Mouse (Mus musculus) CH12.LX (cell line): ENCODE results near the gene Taok1. TPM values are rescaled to one million over a fixed set of nuclear protein-coding genes. Genes with fewer than 3 reads are reported as not detected.

ENCODE experiments used
- DNase-seq: peaks from one replicate; pipeline ENCODE4 v3.0.0-alpha.2; 2013; ENCODE audit errors: extremely low read depth
- H3K27ac ChIP-seq: 2 replicates; pipeline ENCODE4 v1.5.1; 2012; ENCODE audit warnings: low read depth, mild to moderate bottlenecking, control low read depth, moderate library complexity; ENCODE audit not compliant: insufficient read depth
- H3K27me3 ChIP-seq: replicated peaks from 2 replicates; pipeline ENCODE3; 2012; ENCODE audit warnings: inconsistent platforms
- H3K36me3 ChIP-seq, 2 experiments: replicated peaks in 1 of 2; 2 replicates each; pipeline versions ENCODE3 to v1.6.1; 2012; ENCODE audit warnings: inconsistent platforms in 1 of 2, low read length in 1 of 2, mild to moderate bottlenecking in 1 of 2, mixed read lengths in 1 of 2, moderate library complexity in 1 of 2; ENCODE audit not compliant: control insufficient read depth in 1 of 2, insufficient read depth in 1 of 2
- H3K4me1 ChIP-seq, 2 experiments: 2 replicates each; pipeline ENCODE4 v1.6.1; 2012; ENCODE audit warnings: inconsistent platforms in 1 of 2, moderate library complexity in 1 of 2; ENCODE audit not compliant: insufficient read depth in 2 of 2, control insufficient read depth in 1 of 2
- H3K4me2 ChIP-seq: 2 replicates; pipeline ENCODE4 v1.6.1; 2012; ENCODE audit warnings: low read depth, mild to moderate bottlenecking, control low read depth; ENCODE audit not compliant: poor library complexity, insufficient read depth, severe bottlenecking
- H3K4me3 ChIP-seq, 3 experiments: fragments of 150-350 bp in 1 of 3; sonication (generic) in 1 of 3; replicated peaks in 1 of 3; 2 replicates each; pipeline versions ENCODE3 to v1.5.1; 2011 to 2012; ENCODE audit warnings: low read depth in 2 of 3, low read length in 2 of 3, mild to moderate bottlenecking in 2 of 3, moderate library complexity in 2 of 3, control low read depth in 1 of 3, improper control_type of control experiment in 1 of 3, inconsistent platforms in 1 of 3, mixed read lengths in 1 of 3; ENCODE audit not compliant: poor library complexity in 1 of 3
- H3K79me2 ChIP-seq: replicated peaks from 2 replicates; pipeline ENCODE4 v1.6.1; 2012; ENCODE audit warnings: mild to moderate bottlenecking, moderate library complexity; ENCODE audit not compliant: control insufficient read depth, poor library complexity, insufficient read depth, severe bottlenecking; ENCODE audit errors: extremely low read depth
- H3K9ac ChIP-seq: 2 replicates; pipeline ENCODE4 v1.6.1; 2012; ENCODE audit warnings: low read depth, mild to moderate bottlenecking, control low read depth, moderate library complexity; ENCODE audit not compliant: insufficient read depth
- H3K9me3 ChIP-seq: replicated peaks from 2 replicates; pipeline ENCODE3; 2012; ENCODE audit warnings: low read length, inconsistent platforms, mixed read lengths
- BHLHE40 ChIP-seq: IDR thresholded peaks from 2 replicates; pipeline ENCODE4 v1.6.1; 2011; ENCODE audit warnings: mild to moderate bottlenecking, low read depth, low read length, improper control_type of control experiment
- CHD1 ChIP-seq: IDR thresholded peaks from 2 replicates; pipeline ENCODE4 v1.6.1; 2012; ENCODE audit warnings: low read depth, low read length, improper control_type of control experiment, inconsistent platforms
- CHD2 ChIP-seq: IDR thresholded peaks from 2 replicates; pipeline ENCODE4 v1.6.1; 2011; ENCODE audit warnings: low read length, improper control_type of control experiment
- CTCF ChIP-seq, 2 experiments: IDR thresholded peaks in 1 of 2; conservative IDR thresholded peaks in 1 of 2; 2 replicates each; pipeline ENCODE4 v1.5.1; 2011 to 2012; ENCODE audit warnings: low read depth in 2 of 2, low read length in 2 of 2, improper control_type of control experiment in 1 of 2, inconsistent platforms in 1 of 2, mild to moderate bottlenecking in 1 of 2, moderate library complexity in 1 of 2
- EP300 ChIP-seq: IDR thresholded peaks from 2 replicates; pipeline ENCODE4 v1.6.1; 2011; ENCODE audit warnings: low read length, improper control_type of control experiment
- HCFC1 ChIP-seq: IDR thresholded peaks from 2 replicates; pipeline ENCODE4 v1.6.1; 2012; ENCODE audit warnings: low read depth, mild to moderate bottlenecking, inconsistent platforms, low read length, improper control_type of control experiment
- JUN ChIP-seq: IDR thresholded peaks from 2 replicates; pipeline ENCODE4 v1.6.1; 2011; ENCODE audit warnings: low read depth, mild to moderate bottlenecking, low read length, improper control_type of control experiment, moderate library complexity; ENCODE audit not compliant: insufficient read depth
- KAT2A ChIP-seq: IDR thresholded peaks from 2 replicates; pipeline ENCODE4 v1.6.1; 2012; ENCODE audit warnings: low read length, improper control_type of control experiment, inconsistent platforms; ENCODE audit not compliant: insufficient replicate concordance
- MAFK ChIP-seq: IDR thresholded peaks from 2 replicates; pipeline ENCODE4 v1.6.1; 2011; ENCODE audit warnings: low read length, improper control_type of control experiment; ENCODE audit not compliant: insufficient replicate concordance
- MXI1 ChIP-seq: IDR thresholded peaks from 2 replicates; pipeline ENCODE4 v1.6.1; 2011; ENCODE audit warnings: mild to moderate bottlenecking, low read depth, low read length, improper control_type of control experiment
- NELFE ChIP-seq: IDR thresholded peaks from 2 replicates; pipeline ENCODE4 v1.6.1; 2011; ENCODE audit warnings: low read depth, low read length, improper control_type of control experiment
- PAX5 ChIP-seq: IDR thresholded peaks from 2 replicates; pipeline ENCODE4 v1.6.1; 2012; ENCODE audit warnings: low read length, inconsistent platforms, mixed read lengths
- POLR2AphosphoS2 ChIP-seq: IDR thresholded peaks from 2 replicates; pipeline ENCODE4 v1.6.1; 2011; ENCODE audit warnings: low read depth, low read length, improper control_type of control experiment
- RCOR1 ChIP-seq: conservative IDR thresholded peaks from 2 replicates; pipeline ENCODE4 v1.6.1; 2012; ENCODE audit warnings: low read depth, mild to moderate bottlenecking, inconsistent platforms, low read length, improper control_type of control experiment
- SIN3A ChIP-seq: IDR thresholded peaks from 2 replicates; pipeline ENCODE4 v1.6.1; 2012; ENCODE audit warnings: low read length, improper control_type of control experiment, inconsistent platforms
- TCF12 ChIP-seq: IDR thresholded peaks from 2 replicates; pipeline ENCODE4 v1.6.1; 2014; ENCODE audit warnings: low read depth, mild to moderate bottlenecking, inconsistent platforms, low read length, improper control_type of control experiment
- UBTF ChIP-seq: IDR thresholded peaks from 2 replicates; pipeline ENCODE4 v1.6.1; 2012; ENCODE audit warnings: low read depth, mild to moderate bottlenecking, inconsistent platforms, low read length, improper control_type of control experiment, moderate library complexity
- USF1 ChIP-seq: IDR thresholded peaks from 2 replicates; pipeline ENCODE4 v1.6.1; 2014; ENCODE audit warnings: low read depth, mild to moderate bottlenecking, inconsistent platforms, low read length, improper control_type of control experiment
- ZC3H11A ChIP-seq: IDR thresholded peaks from 2 replicates; pipeline ENCODE4 v1.6.1; 2012; ENCODE audit warnings: low read depth, mild to moderate bottlenecking, inconsistent platforms, low read length, improper control_type of control experiment
- ZNF384 ChIP-seq: IDR thresholded peaks from 2 replicates; pipeline ENCODE4 v1.6.1; 2012; ENCODE audit warnings: low read depth, low read length, improper control_type of control experiment, inconsistent platforms
- dilution Hi-C: fragments of 300-500 bp; cut with MboI; formaldehyde crosslinking; loops from 2 replicates; pipeline ENCODE4 v1.14.3; 2020; ENCODE audit warnings: low sequenced_read_pairs; ENCODE audit not compliant: extremely low pct_unique_long_range_greater_than_20kb, extremely low pct_ligation_motif_present
- in situ Hi-C: fragments of 300-500 bp; cut with MboI; formaldehyde crosslinking; loops from 3 replicates; pipeline ENCODE4 v1.14.3; 2019; ENCODE audit warnings: low sequenced_read_pairs, low pct_ligation_motif_present, low pct_unique_long_range_greater_than_20kb, mixed read lengths
- polyA plus RNA-seq: library from polyadenylated mRNA; unstranded; fragments of >175 nt; gene quantifications from 2 replicates; pipeline ENCODE4 v1.2.1, GENCODE M21; 2012; ENCODE audit warnings: low read depth; ENCODE audit not compliant: insufficient read length
- total RNA-seq, 2 experiments: library from RNA; depleted of rRNA; stranded (reverse); fragments of 300-350 nt in 1 of 2; fragments of >200 nt in 1 of 2; gene quantifications; 2 replicates each; pipeline ENCODE4 v1.2.3; 2012 to 2014

Taok1 gene
- total and polyA plus RNA-seq, 3 experiments = 8.9 to 13.7 (median 11.6) TPM

- H3K27ac ChIP-seq = no peak overlapping the region
- DNase-seq = no peak
- H3K9ac ChIP-seq = no peak overlapping the region
- H3K4me3 ChIP-seq = no peak overlapping the region
- H3K27me3 ChIP-seq = no peaks in the 10 kb centered on the region
- no peak overlapping the region for H3K4me2 ChIP-seq
- peaks cover 10 to 53% of the 10 kb centered on the region in 2 experiments for H3K36me3 ChIP-seq
- H3K9me3 ChIP-seq = no peaks in the 10 kb centered on the region
- TF ChIP-seq MAFK = no peak
- TF ChIP-seq SIN3A = no peak
- no peak for TF ChIP-seq JUN
- no peak for TF ChIP-seq HCFC1
- no peak for TF ChIP-seq BHLHE40
- TF ChIP-seq TCF12 = no peak
- TF ChIP-seq NELFE = no peak
- TF ChIP-seq KAT2A = no peak
- TF ChIP-seq USF1 = no peak
- TF ChIP-seq ZC3H11A = no peak
- TF ChIP-seq POLR2AphosphoS2 = no peak
- no peak for TF ChIP-seq CTCF (conservative IDR thresholded peaks at IDR 0.05 in 1 of 2, IDR thresholded peaks at IDR 0.05 in 1 of 2; ENCODE audit: low read depth in 2 of 2, low read length in 2 of 2)
- TF ChIP-seq ZNF384 = no peak
- no peak for TF ChIP-seq EP300
- TF ChIP-seq RCOR1 = no peak
- TF ChIP-seq PAX5 = no peak
- no peak for TF ChIP-seq CHD1
- no peak for TF ChIP-seq MXI1
- TF ChIP-seq CHD2 = no peak
- in situ Hi-C loops (no loop called here), dilution Hi-C loops (no loop called here)
- H3K79me2 ChIP-seq = peaks cover 45% of the 10 kb centered on the region
- H3K4me1 ChIP-seq = no peaks in the 10 kb centered on the region
Measured at GRCm38 (mm10) chr11:77590801-77591200, 16.8 kb downstream of the Taok1 start.

DNA sequence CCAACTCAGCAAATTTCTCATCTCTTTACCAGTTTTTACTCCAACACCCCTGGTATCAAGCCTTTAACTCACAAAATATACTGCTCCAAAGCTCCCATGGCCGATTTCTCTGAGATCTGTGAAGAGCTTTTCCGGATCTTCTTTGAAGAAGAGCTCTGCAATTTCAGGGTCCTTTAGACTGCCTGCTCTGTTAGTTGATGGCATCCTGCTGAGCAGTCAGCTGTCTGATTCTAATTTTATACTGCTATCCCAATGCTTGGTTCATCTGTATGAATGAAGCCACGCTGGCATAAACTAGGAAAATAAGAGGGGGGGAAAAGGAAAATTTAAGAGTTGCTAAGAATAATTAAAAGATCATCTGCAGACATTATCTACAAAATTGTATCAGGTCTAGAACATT is 22.4 kb downstream of the Taok1 start:
- peaks cover 24 to 68% of the 10 kb centered on the region in 2 experiments for H3K36me3 ChIP-seq
- no peak overlapping the region for H3K27ac ChIP-seq
- in situ Hi-C loops = no loop called here
- no peak overlapping the region for H3K4me2 ChIP-seq
- no peaks in the 10 kb centered on the region for H3K4me1 ChIP-seq
- no peak overlapping the region for H3K9ac ChIP-seq
- no peaks in the 10 kb centered on the region for H3K9me3 ChIP-seq
- DNase-seq = no peak
- peaks cover 30% of the 10 kb centered on the region for H3K79me2 ChIP-seq
- no peak overlapping the region for H3K4me3 ChIP-seq
- no peak for TF ChIP-seq EP300
- TF ChIP-seq UBTF = no peak
- H3K27me3 ChIP-seq = no peaks in the 10 kb centered on the region
- dilution Hi-C loops = no loop called here
